Mouse (Mus musculus): ENCODE measurements around the gene Fzd4. TPM values are rescaled to one million over a fixed set of nuclear protein-coding genes. Genes with fewer than 3 reads are reported as not detected.

Gene Fzd4
- polyA plus RNA-seq, 1 experiment from 2014 or later: 3.0 TPM

DNA sequence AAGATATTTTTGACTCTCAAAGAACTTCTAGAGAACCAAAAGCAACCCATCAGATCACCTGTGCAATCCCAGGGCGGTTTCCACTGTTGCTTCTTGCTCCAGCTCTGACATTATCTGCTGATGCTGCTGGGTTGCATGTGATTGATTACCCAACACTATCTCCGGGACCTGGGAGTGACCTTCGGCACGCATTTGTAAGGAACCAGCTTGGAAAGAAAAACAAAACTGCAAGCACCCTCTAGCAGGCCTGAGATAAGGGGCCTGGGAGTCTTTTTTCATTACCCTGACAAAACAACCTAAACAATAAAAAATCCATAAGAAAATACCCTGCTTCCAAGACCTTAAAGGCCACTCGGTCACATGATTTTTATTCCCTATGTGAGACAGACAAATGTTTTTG is 19.0 kb downstream of the Fzd4 start:
- 19% methylated on average over 5 of the region's 5 CpGs for WGBS
- Histone ChIP-seq H3K36me3 (no peaks in the 10 kb centered on the region), H3K27me3 (ENCODE audit: insufficient read depth, poor library complexity, severe bottlenecking) (no peaks in the 10 kb centered on the region), H3K4me1 (replicated peaks) (peaks cover 17% of the 10 kb centered on the region), H3K4me3 (no peak overlapping the region), H3K27ac (no peak overlapping the region), H3K9me3 (no peaks in the 10 kb centered on the region)
- DNase-seq (ENCODE audit: low spot score): no peak

DNA sequence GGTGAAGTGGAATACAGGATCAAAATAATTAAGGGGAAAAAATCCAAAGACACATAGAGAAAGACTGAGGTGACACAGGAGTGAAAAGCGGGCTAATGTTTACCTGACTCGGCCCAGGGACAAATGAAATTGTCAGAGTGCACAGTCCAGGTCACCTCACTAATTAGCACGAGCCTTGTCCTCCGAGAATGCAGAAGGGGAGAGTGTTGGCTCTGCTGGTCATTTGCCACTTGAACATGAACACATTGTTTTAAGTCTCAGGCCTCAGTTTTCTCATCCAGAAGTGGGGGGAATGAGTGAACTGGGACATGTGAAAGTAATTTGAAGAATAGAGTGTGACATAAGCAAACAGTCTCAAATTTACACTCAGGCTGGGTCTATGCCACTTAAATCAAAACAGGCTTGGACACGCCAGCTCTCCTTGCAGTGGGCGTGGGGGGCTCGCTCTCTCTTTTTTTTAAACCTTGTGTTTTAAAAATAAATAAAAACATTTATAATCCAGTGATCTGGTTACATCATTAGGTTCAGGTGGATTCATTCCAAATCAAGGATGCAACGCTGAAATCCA is 19.6 kb downstream of the Fzd4 start:
- H3K27me3 ChIP-seq (ENCODE audit: insufficient read depth, poor library complexity, severe bottlenecking): no peaks in the 10 kb centered on the region
- no peaks in the 10 kb centered on the region for H3K9me3 ChIP-seq
- no peaks in the 10 kb centered on the region for H3K36me3 ChIP-seq
- no peak overlapping the region for H3K4me3 ChIP-seq
- peaks cover 17% of the 10 kb centered on the region; the same call in 1 of the 2 replicates for H3K4me1 ChIP-seq (replicated peaks)
- no peak for DNase-seq (ENCODE audit: low spot score)
- no peak overlapping the region for H3K27ac ChIP-seq
- 55% methylated on average over 8 of the region's 8 CpGs for WGBS

DNA sequence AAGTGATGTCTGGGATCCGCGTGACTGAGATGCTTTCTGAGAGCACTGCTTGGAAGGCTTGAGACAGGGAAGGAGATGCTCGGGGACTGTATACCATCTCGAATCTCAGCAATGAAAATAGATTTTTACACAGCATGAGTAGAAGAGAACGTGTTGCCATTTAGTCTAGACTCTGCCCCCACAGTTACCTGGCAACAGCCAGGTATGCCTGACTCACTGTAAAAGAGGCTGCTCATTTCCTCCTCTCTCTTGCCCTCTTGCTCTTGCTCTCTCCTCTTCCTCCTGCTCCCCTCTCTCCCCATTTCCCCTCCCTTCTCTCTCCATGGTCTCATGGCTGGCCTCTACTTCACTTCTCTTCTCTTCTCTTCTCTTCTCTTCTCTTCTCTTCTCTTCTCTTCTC is 20.5 kb downstream of the Fzd4 start:
- Histone ChIP-seq H3K36me3 (no peaks in the 10 kb centered on the region), H3K27ac (no peak overlapping the region), H3K27me3 (ENCODE audit: insufficient read depth, poor library complexity, severe bottlenecking) (no peaks in the 10 kb centered on the region), H3K9me3 (no peaks in the 10 kb centered on the region), H3K4me1 (replicated peaks) (peaks cover 17% of the 10 kb centered on the region; the same call in 1 of the 2 replicates), H3K4me3 (no peak overlapping the region)
- WGBS: 87% methylated on average over 5 of the region's 5 CpGs
- no peak for DNase-seq (ENCODE audit: low spot score)

GRCm38 (mm10) chr7:89425803-89426725 is 21.9 kb downstream of the Fzd4 start:
- no peaks in the 10 kb centered on the region for H3K36me3 ChIP-seq
- H3K9me3 ChIP-seq: no peaks in the 10 kb centered on the region
- H3K4me1 ChIP-seq (replicated peaks): peaks cover 17% of the 10 kb centered on the region; the same call in 1 of the 2 replicates
- 69% methylated on average over 11 of the region's 11 CpGs for WGBS
- DNase-seq (ENCODE audit: low spot score): no peak
- no peaks in the 10 kb centered on the region for H3K27me3 ChIP-seq (ENCODE audit: insufficient read depth, poor library complexity, severe bottlenecking)
- no peak overlapping the region for H3K4me3 ChIP-seq
- H3K27ac ChIP-seq: no peak overlapping the region

DNA sequence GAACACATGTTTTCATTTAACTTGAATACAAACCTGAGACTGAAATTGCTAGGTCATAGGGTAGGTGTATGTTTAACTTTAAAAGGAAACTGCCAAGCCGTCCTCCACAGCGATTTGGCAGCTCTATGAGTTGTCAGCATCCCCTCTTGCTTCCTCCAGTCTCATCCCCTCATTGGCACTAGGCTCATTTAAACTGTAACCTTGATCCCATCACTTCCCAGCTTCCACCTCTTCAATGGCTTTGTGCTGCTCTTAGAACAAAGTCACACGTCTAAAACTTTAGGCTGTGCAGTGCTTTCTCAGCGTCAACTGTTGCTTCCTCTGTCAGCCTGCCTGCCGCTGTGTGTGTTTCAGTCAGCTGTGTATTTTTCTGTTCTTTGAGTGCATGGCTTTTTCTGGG is 22.9 kb downstream of the Fzd4 start:
- no peaks in the 10 kb centered on the region for H3K27me3 ChIP-seq (ENCODE audit: insufficient read depth, poor library complexity, severe bottlenecking)
- DNase-seq (ENCODE audit: low spot score): no peak
- no peak overlapping the region for H3K4me3 ChIP-seq
- H3K9me3 ChIP-seq: no peaks in the 10 kb centered on the region
- H3K27ac ChIP-seq: no peak overlapping the region
- peaks cover 17% of the 10 kb centered on the region; the same call in 1 of the 2 replicates for H3K4me1 ChIP-seq (replicated peaks)
- H3K36me3 ChIP-seq: no peaks in the 10 kb centered on the region
- 58% methylated on average over 5 of the region's 5 CpGs for WGBS

- Histone ChIP-seq H3K4me1 (replicated peaks) (peaks cover 8% of the 10 kb centered on the region; the same call in 1 of the 2 replicates), H3K27me3 (ENCODE audit: insufficient read depth, poor library complexity, severe bottlenecking) (no peaks in the 10 kb centered on the region), H3K4me3 (no peak overlapping the region), H3K9me3 (no peaks in the 10 kb centered on the region), H3K36me3 (no peaks in the 10 kb centered on the region), H3K27ac (no peak overlapping the region)
- 90% methylated on average over 5 of the region's 5 CpGs for WGBS
- no peak for DNase-seq (ENCODE audit: low spot score)
These were observed 24.6 kb downstream of the Fzd4 start for GRCm38 (mm10) chr7:89428804-89429203.

DNA sequence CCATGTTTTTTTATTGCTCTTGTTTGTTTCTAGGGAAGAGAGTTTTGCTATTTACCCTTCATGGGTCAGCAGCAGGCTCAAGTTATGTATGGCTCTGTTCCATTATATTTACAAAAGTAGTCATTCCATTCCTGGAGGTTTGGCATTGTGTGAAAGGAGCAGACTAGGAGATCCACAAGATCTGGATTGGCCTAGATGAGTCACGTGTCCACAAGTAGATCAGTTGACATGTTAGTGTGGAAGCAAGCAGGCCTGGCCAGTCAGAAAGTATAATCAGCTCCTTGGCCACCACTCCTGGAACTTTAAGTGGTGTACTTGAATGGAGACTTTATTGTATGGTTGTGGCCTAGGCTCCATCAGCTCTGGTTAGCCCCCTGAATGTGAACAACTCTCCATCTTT is 25.2 kb downstream of the Fzd4 start:
- DNase-seq (ENCODE audit: low spot score): no peak
- WGBS: 85% methylated on average over 1 of the region's 1 CpGs
- Histone ChIP-seq H3K36me3 (no peaks in the 10 kb centered on the region), H3K27ac (no peak overlapping the region), H3K9me3 (no peaks in the 10 kb centered on the region), H3K4me1 (replicated peaks) (peaks cover 7% of the 10 kb centered on the region; the same call in 1 of the 2 replicates), H3K4me3 (no peak overlapping the region), H3K27me3 (ENCODE audit: insufficient read depth, poor library complexity, severe bottlenecking) (no peaks in the 10 kb centered on the region)

- no peak for DNase-seq (ENCODE audit: low spot score)
- H3K9me3 ChIP-seq: no peaks in the 10 kb centered on the region
- no peaks in the 10 kb centered on the region for H3K36me3 ChIP-seq
- WGBS: 85% methylated on average over 2 of the region's 2 CpGs
- H3K27me3 ChIP-seq (ENCODE audit: insufficient read depth, poor library complexity, severe bottlenecking): no peaks in the 10 kb centered on the region
- peaks cover 7% of the 10 kb centered on the region; the same call in 1 of the 2 replicates for H3K4me1 ChIP-seq (replicated peaks)
- no peak overlapping the region for H3K27ac ChIP-seq
- H3K4me3 ChIP-seq: no peak overlapping the region
These were observed 27.0 kb downstream of the Fzd4 start for GRCm38 (mm10) chr7:89431185-89431584.

DNA sequence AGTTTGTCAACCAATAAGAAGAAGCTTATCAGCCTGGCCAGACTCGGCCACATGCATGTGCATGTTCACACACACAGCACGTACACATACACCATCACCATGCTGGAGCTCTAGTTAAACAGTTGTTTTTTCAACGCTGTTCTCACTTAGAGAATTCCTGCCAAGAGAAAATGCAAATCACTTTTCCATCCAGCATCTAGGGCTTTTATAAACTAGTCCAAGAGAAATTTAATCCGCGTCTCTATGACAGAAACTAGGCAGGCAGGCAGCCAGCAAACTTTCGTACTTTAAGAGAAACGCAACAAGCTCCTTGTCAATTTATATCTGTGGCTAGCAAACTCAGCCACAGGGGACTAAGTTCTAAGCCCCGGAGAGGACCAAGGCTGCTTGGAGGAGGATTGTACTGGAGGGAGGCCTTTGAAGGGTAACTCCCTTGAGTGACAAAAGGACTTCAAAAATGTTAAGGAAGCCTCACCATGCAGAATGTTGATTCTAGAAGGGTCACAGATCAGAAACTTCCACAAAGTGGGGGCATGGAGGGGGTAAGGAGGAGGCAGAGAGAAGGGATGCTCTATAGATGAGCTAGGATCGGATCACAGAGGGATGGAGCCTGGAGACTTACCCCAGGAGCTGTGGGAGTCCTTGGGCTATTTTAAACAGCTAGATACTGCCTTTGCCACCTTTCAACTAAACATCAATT is 29.2 kb downstream of the Fzd4 start:
- WGBS: 79% methylated on average over 9 of the region's 9 CpGs
- DNase-seq (ENCODE audit: low spot score): no peak
- Histone ChIP-seq H3K27me3 (ENCODE audit: insufficient read depth, poor library complexity, severe bottlenecking) (no peaks in the 10 kb centered on the region), H3K4me1 (replicated peaks) (peaks cover 7% of the 10 kb centered on the region; the same call in 1 of the 2 replicates), H3K36me3 (no peaks in the 10 kb centered on the region), H3K4me3 (no peak overlapping the region), H3K9me3 (no peaks in the 10 kb centered on the region), H3K27ac (no peak overlapping the region)

GRCm38 (mm10) chr7:89433893-89434616 is 29.9 kb downstream of the Fzd4 start:
- Histone ChIP-seq H3K9me3 (no peaks in the 10 kb centered on the region), H3K4me3 (no peak overlapping the region), H3K36me3 (no peaks in the 10 kb centered on the region), H3K27me3 (ENCODE audit: insufficient read depth, poor library complexity, severe bottlenecking) (no peaks in the 10 kb centered on the region), H3K27ac (no peak overlapping the region), H3K4me1 (replicated peaks) (peaks cover 7% of the 10 kb centered on the region; the same call in 1 of the 2 replicates)
- WGBS: 64% methylated on average over 8 of the region's 8 CpGs
- DNase-seq (ENCODE audit: low spot score): no peak

- H3K9me3 ChIP-seq: no peaks in the 10 kb centered on the region
- no peak for DNase-seq (ENCODE audit: low spot score)
- H3K27me3 ChIP-seq (ENCODE audit: insufficient read depth, poor library complexity, severe bottlenecking): no peaks in the 10 kb centered on the region
- H3K36me3 ChIP-seq: no peaks in the 10 kb centered on the region
- H3K4me1 ChIP-seq (replicated peaks): peaks cover 7% of the 10 kb centered on the region; the same call in 1 of the 2 replicates
- no peak overlapping the region for H3K4me3 ChIP-seq
- H3K27ac ChIP-seq: no peak overlapping the region
- WGBS: 82% methylated on average over 5 of the region's 5 CpGs
These were observed 32.2 kb downstream of the Fzd4 start for GRCm38 (mm10) chr7:89436404-89436803.

DNA sequence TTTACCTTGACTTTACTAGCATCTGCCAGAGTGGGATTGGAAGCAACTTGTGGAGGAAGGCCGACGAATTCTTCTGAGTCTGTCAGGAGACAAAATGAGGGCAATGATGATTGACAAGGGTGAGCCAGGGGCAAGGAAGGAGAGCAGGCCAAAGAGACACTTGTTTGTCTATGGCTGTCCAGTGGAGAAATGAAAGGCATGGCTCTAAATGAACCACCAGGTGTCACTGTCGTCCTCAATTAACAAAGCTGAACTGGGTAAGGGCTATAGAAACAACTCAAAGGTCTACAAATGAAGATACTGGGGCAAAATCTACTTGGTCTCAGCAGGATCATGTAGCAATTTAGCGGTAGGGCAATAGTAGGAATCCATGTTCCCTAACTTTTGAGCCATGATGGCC is 33.4 kb downstream of the Fzd4 start:
- Histone ChIP-seq H3K27me3 (ENCODE audit: insufficient read depth, poor library complexity, severe bottlenecking) (no peaks in the 10 kb centered on the region), H3K36me3 (no peaks in the 10 kb centered on the region), H3K9me3 (no peaks in the 10 kb centered on the region), H3K27ac (no peak overlapping the region), H3K4me1 (replicated peaks) (peaks cover 7% of the 10 kb centered on the region; the same call in 1 of the 2 replicates), H3K4me3 (no peak overlapping the region)
- peak; percentile 19 for DNase-seq (ENCODE audit: low spot score)
- 46% methylated on average over 4 of the region's 4 CpGs for WGBS
